Mouse (Mus musculus) lung, postnatal 0 days (tissue): ENCODE measurements around the gene Slc17a5.
A peak's percentile ranks its signal among the peaks of the same experiment; 100 is the strongest.

Experiments
- CTCF ChIP-seq: IDR thresholded peaks from 2 replicates; pipeline ENCODE4 v1.5.1; 2016; ENCODE audit warnings: antibody characterized with exemption, mild to moderate bottlenecking
- EP300 ChIP-seq: IDR thresholded peaks from 2 replicates; pipeline ENCODE4 v1.6.1; 2016; ENCODE audit warnings: antibody characterized with exemption, mild to moderate bottlenecking, control low read depth

DNA sequence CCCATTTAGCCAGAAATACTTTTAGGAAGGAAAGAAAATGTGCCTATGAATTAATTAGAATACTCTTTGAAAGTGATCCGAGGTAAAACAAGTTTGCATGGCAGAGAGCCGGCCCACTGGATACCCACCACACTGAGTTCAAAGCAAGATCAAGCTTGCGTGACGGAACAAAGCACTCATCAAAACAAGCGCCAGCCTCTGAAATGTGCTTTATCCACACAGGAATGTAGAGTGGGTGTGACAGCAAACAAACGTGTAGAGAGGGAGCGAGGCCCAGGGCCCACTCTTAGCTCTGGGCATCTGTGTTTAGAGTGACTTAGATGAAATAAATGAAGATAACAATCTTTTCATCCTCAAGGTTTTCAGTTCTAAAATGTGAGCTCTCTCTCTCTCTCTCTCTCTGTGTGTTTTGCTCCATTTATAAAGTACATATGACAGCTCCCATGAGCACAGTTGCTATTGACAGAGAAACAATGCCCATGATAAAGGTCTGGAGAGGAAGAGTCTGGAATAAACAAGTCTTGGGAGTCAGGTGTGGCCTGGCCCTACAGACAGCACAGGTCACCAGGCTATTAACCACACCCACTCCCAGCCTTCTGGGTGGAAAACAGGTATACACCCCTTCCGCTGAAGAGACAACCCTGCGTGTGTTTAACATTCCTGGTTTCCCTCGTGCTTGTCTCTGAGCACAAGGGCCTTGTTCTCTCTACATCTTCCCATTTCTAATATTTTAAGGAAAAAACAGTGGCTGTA lies 8.0 kb downstream of the Slc17a5 start:
- TF ChIP-seq CTCF (no peak), EP300 (peak; percentile 38)
